Mouse (Mus musculus): ENCODE results near the gene Tmem144. TPM values are rescaled to one million over a fixed set of nuclear protein-coding genes. Genes with fewer than 3 reads are reported as not detected.

The Tmem144 gene
- total and polyA plus RNA-seq, 2 experiments from 2014 or later = 1.9 to 2.4 TPM

DNA sequence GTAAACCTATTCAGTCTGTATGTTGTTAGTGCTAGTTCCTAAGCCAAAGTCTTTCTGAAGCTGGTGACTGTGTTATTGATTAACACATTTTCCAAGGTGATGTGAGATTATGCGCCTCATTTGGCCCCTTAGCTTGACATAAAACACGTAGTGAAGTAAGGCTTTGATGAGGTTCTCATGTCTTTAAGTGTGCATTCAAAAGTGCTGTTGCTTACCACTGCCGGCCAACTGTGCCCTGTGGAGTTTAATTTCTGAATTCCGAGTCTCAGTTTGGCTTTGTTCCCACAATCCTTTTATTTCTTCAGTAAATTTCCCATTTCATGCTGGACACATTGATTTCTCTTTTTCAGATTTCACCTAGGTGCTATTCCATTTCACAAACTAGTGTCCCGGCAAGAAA lies 5.2 kb upstream of the Tmem144 start:
- H3K9me3 ChIP-seq (ENCODE audit: low read length) = no peaks in the 10 kb centered on the region
- ATAC-seq (ENCODE audit: low FRiP score) = no peak
- no peaks in the 10 kb centered on the region for H3K27me3 ChIP-seq (ENCODE audit: insufficient read depth, low read length)
- no peak overlapping the region for H3K4me2 ChIP-seq (ENCODE audit: low read depth, low read length, poor library complexity, severe bottlenecking)
- no peak overlapping the region for H3K27ac ChIP-seq (ENCODE audit: low read depth, low read length)
- no peak overlapping the region for H3K4me3 ChIP-seq (ENCODE audit: low read depth, low read length)
- 55% methylated on average over 5 of the region's 5 CpGs for WGBS
- DNase-seq (ENCODE audit: low spot score) = no peak
- no peak overlapping the region for H3K9ac ChIP-seq (replicated peaks; ENCODE audit: low read length, poor library complexity, severe bottlenecking)
- H3K36me3 ChIP-seq (ENCODE audit: insufficient read depth, low read length) = no peaks in the 10 kb centered on the region
- H3K4me1 ChIP-seq (ENCODE audit: insufficient read depth, low read length) = no peaks in the 10 kb centered on the region
- TF ChIP-seq CTCF (IDR thresholded peaks at IDR 0.05) = no peak

DNA sequence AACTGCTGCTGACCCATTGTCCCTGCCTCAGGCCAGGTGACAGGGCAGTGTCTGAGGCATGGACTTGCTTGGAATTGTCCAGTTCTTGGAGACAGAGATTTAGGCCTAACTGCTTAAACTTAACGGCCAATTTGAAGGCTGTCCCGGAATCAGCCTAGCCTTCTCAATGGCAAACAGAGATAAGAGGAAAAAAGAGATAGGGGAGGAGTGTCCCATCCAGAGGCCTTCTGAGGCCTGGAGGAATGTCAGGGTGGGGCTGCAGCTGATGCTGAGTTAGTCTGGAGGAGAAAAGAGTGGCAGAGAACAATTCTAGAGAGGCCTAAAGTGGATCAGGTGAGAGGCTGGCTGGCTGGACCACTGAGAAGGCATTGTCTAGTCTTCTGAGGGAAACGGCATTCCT lies 465 bp downstream of the Tmem144 start:
- TF ChIP-seq CTCF (IDR thresholded peaks at IDR 0.05) = no peak
- Histone ChIP-seq H3K27ac (ENCODE audit: low read depth, low read length) (no peak overlapping the region), H3K27me3 (ENCODE audit: insufficient read depth, low read length) (no peaks in the 10 kb centered on the region), H3K4me1 (ENCODE audit: insufficient read depth, low read length) (no peaks in the 10 kb centered on the region), H3K4me2 (ENCODE audit: low read depth, low read length, poor library complexity, severe bottlenecking) (no peak overlapping the region), H3K9me3 (ENCODE audit: low read length) (no peaks in the 10 kb centered on the region), H3K9ac (replicated peaks; ENCODE audit: low read length, poor library complexity, severe bottlenecking) (no peak overlapping the region), H3K4me3 (ENCODE audit: low read depth, low read length) (no peak overlapping the region), H3K36me3 (ENCODE audit: insufficient read depth, low read length) (no peaks in the 10 kb centered on the region)
- ATAC-seq (ENCODE audit: low FRiP score) = no peak
- no peak for DNase-seq (ENCODE audit: low spot score)
- WGBS = 55% methylated on average over 3 of the region's 3 CpGs

DNA sequence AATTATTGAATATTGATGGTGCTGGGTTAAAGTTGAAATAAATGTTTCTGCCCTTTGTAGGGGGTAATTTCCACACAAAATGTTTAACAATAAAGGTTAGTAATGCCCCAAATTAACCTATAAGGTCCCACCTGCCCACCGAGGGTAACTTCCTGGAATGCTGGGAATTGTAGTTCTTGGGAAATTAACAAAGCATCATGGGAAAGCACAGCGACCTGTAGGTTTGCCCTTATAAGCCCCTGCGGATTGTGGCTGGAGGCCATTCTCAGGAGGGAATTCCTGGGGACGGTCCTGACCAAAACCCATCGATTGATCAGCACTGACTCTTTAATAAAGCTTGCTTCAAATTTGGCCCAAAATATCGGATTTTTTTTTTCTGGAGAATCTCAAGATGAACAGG lies 1.9 kb downstream of the Tmem144 start:
- H3K27ac ChIP-seq (ENCODE audit: low read depth, low read length) = no peak overlapping the region
- no peak overlapping the region for H3K4me2 ChIP-seq (ENCODE audit: low read depth, low read length, poor library complexity, severe bottlenecking)
- TF ChIP-seq CTCF (IDR thresholded peaks at IDR 0.05) = no peak
- no peaks in the 10 kb centered on the region for H3K9me3 ChIP-seq (ENCODE audit: low read length)
- 34% methylated on average over 6 of the region's 6 CpGs for WGBS
- H3K4me1 ChIP-seq (ENCODE audit: insufficient read depth, low read length) = no peaks in the 10 kb centered on the region
- no peak overlapping the region for H3K9ac ChIP-seq (replicated peaks; ENCODE audit: low read length, poor library complexity, severe bottlenecking)
- no peaks in the 10 kb centered on the region for H3K36me3 ChIP-seq (ENCODE audit: insufficient read depth, low read length)
- ATAC-seq (ENCODE audit: low FRiP score) = no peak
- no peak overlapping the region for H3K4me3 ChIP-seq (ENCODE audit: low read depth, low read length)
- no peak for DNase-seq (ENCODE audit: low spot score)
- H3K27me3 ChIP-seq (ENCODE audit: insufficient read depth, low read length) = no peaks in the 10 kb centered on the region

DNA sequence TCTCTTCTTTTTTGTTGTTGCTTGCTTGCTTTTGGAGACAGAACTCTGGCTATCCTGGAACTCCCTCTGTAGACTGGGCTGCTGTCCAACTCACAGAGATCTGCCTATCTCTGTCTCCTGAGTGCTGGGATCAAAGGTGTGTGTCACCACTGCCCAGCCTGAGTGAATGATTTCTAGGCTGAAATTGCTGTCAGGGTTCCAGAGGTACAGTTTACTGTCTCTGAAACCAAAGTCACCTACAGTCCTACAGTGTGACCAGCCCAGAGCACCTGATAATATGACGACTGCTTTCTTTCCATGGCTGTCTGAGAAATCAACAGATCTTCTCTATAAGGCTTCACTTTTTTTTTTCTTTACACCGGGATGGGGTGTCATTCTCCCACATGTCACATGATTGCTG lies 3.0 kb downstream of the Tmem144 start:
- DNase-seq (ENCODE audit: low spot score) = no peak
- no peak for ATAC-seq (ENCODE audit: low FRiP score)
- WGBS = 88% methylated on average over 2 of the region's 2 CpGs
- Histone ChIP-seq H3K36me3 (ENCODE audit: insufficient read depth, low read length) (no peaks in the 10 kb centered on the region), H3K9me3 (ENCODE audit: low read length) (no peaks in the 10 kb centered on the region), H3K4me3 (ENCODE audit: low read depth, low read length) (no peak overlapping the region), H3K27ac (ENCODE audit: low read depth, low read length) (no peak overlapping the region), H3K27me3 (ENCODE audit: insufficient read depth, low read length) (no peaks in the 10 kb centered on the region), H3K4me2 (ENCODE audit: low read depth, low read length, poor library complexity, severe bottlenecking) (no peak overlapping the region), H3K4me1 (ENCODE audit: insufficient read depth, low read length) (no peaks in the 10 kb centered on the region), H3K9ac (replicated peaks; ENCODE audit: low read length, poor library complexity, severe bottlenecking) (no peak overlapping the region)
- no peak for TF ChIP-seq CTCF (IDR thresholded peaks at IDR 0.05)

- no peaks in the 10 kb centered on the region for H3K9me3 ChIP-seq (ENCODE audit: low read length)
- H3K27ac ChIP-seq (ENCODE audit: low read depth, low read length) = no peak overlapping the region
- no peaks in the 10 kb centered on the region for H3K27me3 ChIP-seq (ENCODE audit: insufficient read depth, low read length)
- ATAC-seq (ENCODE audit: low FRiP score) = no peak
- no peak overlapping the region for H3K9ac ChIP-seq (replicated peaks; ENCODE audit: low read length, poor library complexity, severe bottlenecking)
- DNase-seq (ENCODE audit: low spot score) = no peak
- WGBS = 48% methylated on average over 4 of the region's 4 CpGs
- no peaks in the 10 kb centered on the region for H3K36me3 ChIP-seq (ENCODE audit: insufficient read depth, low read length)
- no peak for TF ChIP-seq CTCF (IDR thresholded peaks at IDR 0.05)
- no peaks in the 10 kb centered on the region for H3K4me1 ChIP-seq (ENCODE audit: insufficient read depth, low read length)
- no peak overlapping the region for H3K4me2 ChIP-seq (ENCODE audit: low read depth, low read length, poor library complexity, severe bottlenecking)
- H3K4me3 ChIP-seq (ENCODE audit: low read depth, low read length) = no peak overlapping the region
These were observed 3.7 kb downstream of the Tmem144 start for GRCm38 (mm10) chr3:79848841-79849240.

GRCm38 (mm10) chr3:79846633-79847032 lies 5.9 kb downstream of the Tmem144 start:
- no peaks in the 10 kb centered on the region for H3K27me3 ChIP-seq (ENCODE audit: insufficient read depth, low read length)
- 86% methylated on average over 5 of the region's 5 CpGs for WGBS
- no peak overlapping the region for H3K9ac ChIP-seq (replicated peaks; ENCODE audit: low read length, poor library complexity, severe bottlenecking)
- no peak overlapping the region for H3K27ac ChIP-seq (ENCODE audit: low read depth, low read length)
- DNase-seq (ENCODE audit: low spot score) (no peak), ATAC-seq (ENCODE audit: low FRiP score) (no peak)
- peaks cover 2% of the 10 kb centered on the region; the same call in 1 of the 2 replicates for H3K4me1 ChIP-seq (ENCODE audit: insufficient read depth, low read length)
- H3K36me3 ChIP-seq (ENCODE audit: insufficient read depth, low read length) = no peaks in the 10 kb centered on the region
- no peak for TF ChIP-seq CTCF (IDR thresholded peaks at IDR 0.05)
- H3K4me3 ChIP-seq (ENCODE audit: low read depth, low read length) = no peak overlapping the region
- H3K9me3 ChIP-seq (ENCODE audit: low read length) = no peaks in the 10 kb centered on the region
- no peak overlapping the region for H3K4me2 ChIP-seq (ENCODE audit: low read depth, low read length, poor library complexity, severe bottlenecking)
